Mouse (Mus musculus) heart, adult 18-20 months (tissue): Measurements from ENCODE around the gene Hapln4. TPM values are rescaled to one million over a fixed set of nuclear protein-coding genes. Genes with fewer than 3 reads are reported as not detected.

Source experiments
- DNase-seq, 2 experiments: peaks; one replicate each; pipeline ENCODE4 v3.0.0; 2021 to 2022; ENCODE audit warnings: mixed read lengths in 1 of 2
- total RNA-seq, 2 experiments: library from RNA; stranded (reverse); gene quantifications; 2 replicates each; pipeline ENCODE4 v1.2.3; 2021

The Hapln4 gene
- total RNA-seq, 2 experiments from 2014 or later = 0.08 TPM; not detected in 1

- no peak for DNase-seq
These were observed 17.0 kb downstream of the Hapln4 start for GRCm38 (mm10) chr8:70100241-70100640.

DNA sequence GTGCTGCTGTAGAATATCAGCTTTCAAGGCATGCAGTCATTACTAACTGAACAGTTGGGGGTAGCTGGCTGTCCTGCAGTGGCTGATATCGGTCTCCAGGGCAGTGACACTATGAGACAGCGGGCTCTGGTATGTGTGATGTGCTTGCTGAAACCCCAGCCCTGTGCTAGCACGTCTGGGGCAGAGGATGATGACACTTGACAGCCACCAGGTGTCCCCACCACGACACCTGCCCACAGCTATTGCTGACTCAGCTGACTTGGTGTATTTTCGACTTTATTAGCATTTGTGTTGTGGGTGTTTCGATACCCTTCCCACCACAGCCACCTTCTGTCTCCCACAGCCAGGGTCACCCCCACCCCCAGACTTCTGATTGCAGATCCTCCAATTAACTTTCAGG is 21.2 kb downstream of the Hapln4 start:
- peak; percentile 28 to 37 for DNase-seq

DNA sequence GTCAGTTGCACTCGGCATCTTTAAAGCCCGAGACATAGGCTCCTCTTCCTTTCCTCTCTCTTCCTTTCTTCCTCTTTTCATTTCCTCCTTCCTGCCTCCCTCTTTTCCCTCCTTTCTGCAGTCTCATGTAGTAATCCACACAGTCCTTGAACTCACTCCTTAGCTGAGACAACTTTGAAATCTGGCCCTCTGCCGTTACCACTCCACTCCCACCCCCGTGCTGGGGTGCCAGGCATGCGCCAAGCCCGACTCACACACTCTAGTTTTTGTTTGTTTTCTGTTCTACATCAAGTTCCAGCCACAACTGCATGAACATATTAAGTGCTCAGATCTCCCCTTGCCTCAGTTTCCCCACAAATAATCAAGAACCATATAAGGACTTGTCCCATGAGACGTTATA is 21.7 kb downstream of the Hapln4 start:
- no peak for DNase-seq

DNA sequence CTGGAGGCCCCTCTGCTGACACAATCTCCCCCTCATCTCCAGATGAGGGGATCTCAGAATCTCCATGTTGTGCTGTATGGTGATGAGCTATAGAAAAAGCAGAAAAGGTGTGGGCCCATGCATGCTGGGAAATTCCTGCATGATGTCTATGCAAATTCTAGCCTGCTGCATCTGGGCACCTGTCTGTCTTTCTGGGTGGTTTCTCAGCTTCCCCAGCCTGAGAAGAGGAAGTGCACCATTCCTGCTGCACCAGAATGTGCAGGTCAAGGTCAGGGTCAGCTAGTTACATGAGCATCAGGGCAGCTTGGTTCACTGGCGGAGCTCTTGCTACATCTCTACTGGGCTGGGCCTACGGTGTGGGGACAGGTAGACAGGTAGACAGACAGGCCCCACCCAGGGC is 27.2 kb downstream of the Hapln4 start:
- DNase-seq = no peak

DNA sequence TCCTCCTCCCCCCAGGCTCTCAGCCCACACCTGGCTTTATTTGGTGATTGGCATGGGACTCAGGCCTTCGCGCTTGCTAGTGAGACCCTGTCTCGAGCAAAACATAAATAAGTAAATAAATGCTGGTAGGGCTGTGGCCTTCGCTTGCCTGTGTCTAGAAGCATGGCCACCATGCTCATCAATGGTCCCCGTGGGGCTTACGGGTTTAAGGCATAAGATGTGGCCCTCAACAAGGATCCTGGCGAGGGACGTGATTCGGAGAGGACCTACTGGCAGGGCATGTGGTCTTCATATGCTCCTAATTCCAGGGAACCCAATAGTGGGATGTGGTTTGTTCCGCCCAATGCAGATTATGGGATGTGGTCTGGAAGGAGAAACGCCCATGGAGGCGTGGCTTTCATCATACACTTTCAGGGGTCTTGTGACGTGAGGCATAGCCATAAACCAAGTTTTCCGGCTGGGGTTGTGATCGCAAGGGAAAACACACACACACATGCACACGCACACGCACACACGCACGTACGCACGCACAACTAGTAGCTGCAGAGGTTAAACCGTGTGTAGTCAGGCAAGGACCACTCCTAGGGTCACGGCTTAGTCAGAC is 28.0 kb downstream of the Hapln4 start:
- no peak for DNase-seq

DNA sequence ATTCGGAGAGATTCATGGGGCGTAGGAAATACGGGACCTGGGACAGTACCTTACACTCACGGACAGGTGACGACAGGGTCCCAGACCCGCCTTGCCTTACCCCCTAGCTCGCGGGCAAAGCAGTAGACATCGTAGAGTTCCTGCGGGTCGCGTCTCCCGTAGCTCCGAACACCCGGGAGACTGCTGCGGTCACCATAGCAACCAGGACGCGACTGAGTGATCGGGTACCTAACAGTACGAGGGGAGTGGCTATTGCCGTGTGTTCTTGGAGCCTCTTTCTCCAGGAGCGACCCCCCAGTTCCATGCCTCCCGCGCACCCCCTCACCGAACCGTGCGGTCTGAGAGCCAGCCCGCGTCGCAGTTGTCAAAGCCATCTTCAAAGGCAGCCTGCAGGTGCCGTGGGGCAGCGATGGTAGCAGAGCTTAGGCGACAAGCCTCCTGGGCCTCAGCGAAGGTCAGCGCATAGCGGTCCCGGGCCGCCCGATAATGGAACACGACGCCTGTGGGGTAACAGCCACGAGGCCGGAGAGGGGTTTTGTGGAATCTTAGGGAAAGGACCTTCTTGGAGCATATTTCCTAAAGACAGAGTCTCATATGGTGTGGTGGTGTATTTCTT is 29.3 kb downstream of the Hapln4 start:
- DNase-seq = no peak

GRCm38 (mm10) chr8:70114488-70114887 is 31.2 kb downstream of the Hapln4 start:
- no peak for DNase-seq

- no peak for DNase-seq
These were observed 31.6 kb downstream of the Hapln4 start for GRCm38 (mm10) chr8:70114892-70115291.

GRCm38 (mm10) chr8:70117611-70118010 is 34.4 kb downstream of the Hapln4 start:
- no peak for DNase-seq

GRCm38 (mm10) chr8:70118726-70119700 is 35.8 kb downstream of the Hapln4 start:
- DNase-seq = no peak

DNA sequence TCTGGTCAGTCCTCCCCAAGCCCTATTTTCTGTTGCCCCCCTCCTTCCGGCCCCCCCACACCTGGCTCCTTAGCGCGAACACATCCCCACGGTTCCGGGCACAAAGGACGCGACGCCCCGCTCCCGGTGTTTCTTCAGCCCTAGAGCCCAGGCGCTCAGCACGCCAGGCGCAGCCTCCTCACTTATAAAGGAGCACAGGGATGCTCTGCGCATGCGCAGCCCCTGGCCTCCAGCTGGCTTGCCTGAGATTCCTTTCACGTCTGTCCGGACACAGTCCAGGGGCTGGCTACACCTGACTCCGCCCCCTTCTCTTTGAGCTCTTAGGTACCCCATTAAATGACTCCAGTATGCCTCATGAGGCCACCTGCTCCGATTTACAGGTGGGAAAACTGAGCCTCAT is 37.4 kb downstream of the Hapln4 start, which contains the start of gene Ncan:
Gene Ncan, minus strand, starts transcription at position 207 of the 400 bp plus-strand sequence.
- DNase-seq = peak in 1 of 2 experiments; percentile 24

GRCm38 (mm10) chr8:70122863-70123262 is 39.6 kb downstream of the Hapln4 start:
- DNase-seq = no peak

GRCm38 (mm10) chr8:70124992-70125391 is 41.7 kb downstream of the Hapln4 start:
- DNase-seq = no peak

- DNase-seq = peak; percentile 83 to 86
These were observed 45.2 kb downstream of the Hapln4 start for GRCm38 (mm10) chr8:70128435-70128834.

- peak; percentile 41 to 72 for DNase-seq
These were observed 46.2 kb downstream of the Hapln4 start for GRCm38 (mm10) chr8:70129309-70129952.

GRCm38 (mm10) chr8:70130066-70130465 is 46.8 kb downstream of the Hapln4 start:
- DNase-seq = no peak

DNA sequence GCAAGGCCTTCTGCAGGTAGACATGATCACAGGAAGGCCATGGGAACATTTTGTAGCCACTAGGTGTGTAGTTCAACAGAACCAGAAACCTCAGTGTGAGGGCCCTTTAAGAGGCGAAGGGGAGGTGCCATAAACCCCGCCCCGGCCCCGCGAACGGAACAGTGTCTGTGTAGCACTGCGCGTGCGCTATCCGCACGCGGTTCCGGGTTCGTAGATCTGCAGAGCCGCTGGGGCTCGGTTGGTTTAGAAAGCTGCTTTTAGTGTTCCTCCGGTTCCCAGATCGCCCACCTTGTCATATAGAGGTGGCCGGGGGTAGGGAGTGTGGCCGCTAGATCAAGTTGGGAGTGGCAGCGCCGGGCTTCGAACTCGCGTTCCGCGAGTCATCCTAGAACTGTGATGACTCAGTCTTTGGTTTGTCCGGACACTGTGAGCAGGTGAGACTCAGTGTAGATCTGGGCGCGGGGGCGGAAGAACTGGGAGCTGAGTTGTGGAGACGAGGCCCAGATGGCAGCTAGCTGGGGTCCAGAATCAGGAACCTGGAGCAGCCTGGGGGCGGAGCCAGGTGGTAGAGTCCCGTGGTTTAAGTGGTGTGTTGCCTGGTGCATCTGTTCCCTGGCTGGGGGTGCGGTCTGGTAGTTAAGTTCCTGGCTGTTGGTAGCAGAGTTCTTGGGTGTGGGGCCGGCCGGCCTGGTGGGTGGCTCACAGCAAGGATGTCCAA is 48.1 kb downstream of the Hapln4 start, which contains the start of gene Nr2c2ap:
Gene Nr2c2ap, plus strand, starts transcription at position 168 of the 718 bp plus-strand sequence.
- DNase-seq = peak; percentile 89 to 90

GRCm38 (mm10) chr8:70134086-70134485 is 50.8 kb downstream of the Hapln4 start:
- DNase-seq = no peak

DNA sequence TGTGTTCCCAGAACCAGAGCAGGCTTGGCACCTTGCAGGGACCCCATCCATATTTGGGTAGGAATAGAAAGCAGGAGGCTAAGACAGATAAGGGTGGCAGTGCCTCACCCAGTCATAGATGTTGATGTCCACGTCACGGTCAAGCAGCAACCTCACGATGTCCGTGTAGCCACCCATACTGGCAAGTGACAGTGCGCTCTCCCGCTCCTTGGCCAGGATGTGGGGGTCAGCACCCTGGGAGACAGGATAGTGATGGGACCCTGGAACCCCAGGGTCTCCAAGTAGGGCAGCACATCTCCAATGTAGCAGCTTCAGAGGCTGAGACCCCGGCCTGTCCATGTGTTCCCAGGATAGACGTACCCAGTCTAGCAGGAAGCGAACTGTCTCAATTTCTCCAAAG is 51.7 kb downstream of the Hapln4 start:
- peak in 1 of 2 experiments; percentile 22 for DNase-seq

GRCm38 (mm10) chr8:70136591-70136990 is 53.3 kb downstream of the Hapln4 start:
- no peak for DNase-seq

- DNase-seq = no peak
These were observed 54.6 kb downstream of the Hapln4 start for GRCm38 (mm10) chr8:70137890-70138289.
